Mouse (Mus musculus): Measurements from ENCODE around the gene Atxn7.
"Not testable (repeated sequence)": the region's sequence is repeated elsewhere in the genome, so short reads cannot be mapped to it uniquely, and the experiment has no call there.

Gene Atxn7

DNA sequence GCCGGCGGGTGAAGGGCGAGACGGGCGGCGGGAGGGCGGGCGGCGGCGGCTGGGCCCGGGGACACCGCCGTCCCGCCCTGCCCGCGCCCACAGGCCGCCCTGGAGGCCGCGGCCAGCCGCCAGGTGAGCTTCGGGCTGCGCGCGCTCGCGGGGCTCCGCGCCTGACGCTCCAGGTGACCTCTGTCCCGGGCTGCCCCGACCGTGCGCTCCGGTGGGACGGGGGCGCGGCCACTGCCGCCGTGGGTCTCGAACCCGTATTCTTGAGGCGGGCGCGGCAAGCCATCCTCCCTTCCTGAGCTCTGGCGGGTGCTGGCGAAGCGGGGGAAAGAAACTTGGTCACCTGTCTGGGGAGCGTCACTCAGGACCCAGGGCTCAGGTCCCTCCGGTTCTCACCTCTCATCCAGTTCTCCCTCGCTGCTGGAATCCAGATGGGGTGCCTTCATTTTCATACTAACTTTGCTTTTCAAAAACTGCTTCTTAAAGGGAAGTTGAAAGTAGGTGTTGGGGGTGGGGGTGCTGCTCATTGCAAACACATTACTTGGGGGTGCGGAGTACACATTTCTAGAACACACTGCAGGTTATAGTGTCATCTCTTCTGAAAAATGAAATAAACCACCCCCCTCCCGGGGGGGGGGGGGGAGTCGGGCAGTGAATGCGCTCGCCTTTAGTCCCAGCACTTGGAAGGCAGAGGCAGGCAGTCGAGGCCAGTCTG, at the start of gene Atxn7, which contains the start of gene Thoc7:
Gene Atxn7 (plus strand): TSS at position 40 of the 712 bp plus-strand sequence.
Gene Thoc7 (minus strand): TSS at position 452 of the 712 bp plus-strand sequence.
- DNase-seq (ENCODE audit: extremely low read depth, insufficient read length, low spot score): peak; percentile 60

DNA sequence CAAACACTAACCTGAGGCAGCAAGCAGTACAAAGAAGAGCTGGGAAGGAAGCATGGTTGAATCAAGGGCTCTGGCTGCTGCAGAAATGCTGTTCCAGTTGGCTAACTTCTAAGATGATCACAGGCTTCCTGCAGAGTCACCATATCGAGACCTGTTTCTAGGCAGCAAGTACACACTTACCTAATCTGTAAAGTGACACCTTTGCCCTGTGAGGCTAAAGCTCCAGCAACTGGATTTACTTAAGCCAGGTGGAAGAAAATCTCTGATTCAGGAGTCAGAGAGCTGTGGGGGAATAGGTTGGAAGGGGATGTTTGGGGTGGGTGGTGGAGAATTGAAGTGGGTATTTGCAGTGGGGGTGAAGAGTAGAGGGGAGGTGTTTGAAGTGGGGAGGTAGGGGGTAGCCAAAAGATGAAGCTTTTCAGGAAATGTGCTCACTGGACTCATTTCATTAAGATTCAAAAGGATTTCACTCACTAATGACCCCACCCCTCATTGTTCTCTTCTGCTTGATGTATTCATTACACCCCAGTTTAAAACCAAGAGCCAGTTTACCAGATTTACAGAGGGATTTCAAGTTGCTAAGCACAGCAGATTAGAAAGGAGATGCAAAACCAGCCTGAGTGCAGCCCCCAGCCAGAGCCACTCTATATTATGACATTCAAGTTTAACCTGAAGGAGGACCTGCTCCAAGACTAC, 46.7 kb upstream of the Atxn7 start, which contains the start of gene Gm281:
Gene Gm281 (minus strand): TSS at position 92 of the 696 bp plus-strand sequence.
- no peak for DNase-seq (ENCODE audit: extremely low read depth, insufficient read length, low spot score)

DNA sequence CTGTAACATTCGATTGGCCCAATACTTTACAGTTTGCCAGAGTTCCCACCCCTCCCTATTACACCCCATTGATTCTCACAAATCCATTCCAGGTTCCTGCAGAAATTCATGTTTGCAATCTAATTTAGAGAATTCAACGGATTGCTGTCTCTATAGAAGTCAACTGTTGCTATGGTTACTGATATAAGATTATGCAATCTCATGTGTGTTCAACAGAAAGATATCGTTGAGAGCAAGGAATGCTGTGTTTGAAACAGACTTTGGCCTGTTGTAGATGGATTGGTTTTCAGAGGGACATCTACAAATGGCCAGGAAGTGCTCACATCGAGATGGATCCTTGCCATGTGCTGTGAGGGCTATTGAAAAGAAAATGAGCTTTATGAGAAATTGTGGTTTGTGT, 46.0 kb upstream of the Atxn7 start:
- no peak for DNase-seq (ENCODE audit: extremely low read depth, insufficient read length, low spot score)

DNA sequence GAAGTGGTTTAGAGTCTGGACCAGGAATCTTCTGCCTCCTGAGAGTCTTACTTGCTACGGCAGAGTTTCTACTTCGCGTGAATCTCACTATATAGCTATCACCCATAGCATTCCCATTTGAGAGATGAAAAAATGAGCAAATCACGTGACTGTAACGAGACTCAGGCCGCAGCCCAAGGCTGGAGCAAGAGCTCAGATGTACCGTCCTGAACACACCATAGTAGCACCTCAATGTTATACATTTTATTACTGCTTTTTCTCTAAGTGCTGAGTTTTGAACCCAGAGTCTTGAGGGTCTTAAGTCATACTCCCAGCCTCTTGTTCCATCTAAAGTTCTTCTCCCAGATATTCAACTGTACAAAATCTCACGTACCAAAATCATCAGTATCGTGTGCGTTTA, 44.0 kb upstream of the Atxn7 start:
- no peak for DNase-seq (ENCODE audit: extremely low read depth, insufficient read length, low spot score)

DNA sequence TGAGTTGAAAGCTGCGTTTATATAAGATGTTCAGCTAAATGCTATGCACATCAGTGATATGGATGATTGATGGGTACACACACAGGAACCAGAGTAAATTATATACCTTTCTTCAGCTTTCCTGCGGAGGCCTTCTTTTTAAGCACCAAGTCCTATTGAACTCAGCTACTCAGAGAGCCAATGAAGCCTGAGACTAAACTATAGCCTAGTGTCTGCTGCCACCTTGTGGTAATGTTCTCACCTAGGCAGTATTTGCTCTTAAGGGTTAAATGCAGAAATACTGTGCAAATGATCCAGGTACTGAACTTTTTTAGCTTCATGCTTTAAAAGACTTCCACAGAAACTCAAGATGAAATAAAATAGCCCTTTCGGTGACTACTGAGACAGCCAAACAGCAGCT, 43.6 kb upstream of the Atxn7 start:
- peak; percentile 16 for DNase-seq (ENCODE audit: extremely low read depth, insufficient read length, low spot score)

DNA sequence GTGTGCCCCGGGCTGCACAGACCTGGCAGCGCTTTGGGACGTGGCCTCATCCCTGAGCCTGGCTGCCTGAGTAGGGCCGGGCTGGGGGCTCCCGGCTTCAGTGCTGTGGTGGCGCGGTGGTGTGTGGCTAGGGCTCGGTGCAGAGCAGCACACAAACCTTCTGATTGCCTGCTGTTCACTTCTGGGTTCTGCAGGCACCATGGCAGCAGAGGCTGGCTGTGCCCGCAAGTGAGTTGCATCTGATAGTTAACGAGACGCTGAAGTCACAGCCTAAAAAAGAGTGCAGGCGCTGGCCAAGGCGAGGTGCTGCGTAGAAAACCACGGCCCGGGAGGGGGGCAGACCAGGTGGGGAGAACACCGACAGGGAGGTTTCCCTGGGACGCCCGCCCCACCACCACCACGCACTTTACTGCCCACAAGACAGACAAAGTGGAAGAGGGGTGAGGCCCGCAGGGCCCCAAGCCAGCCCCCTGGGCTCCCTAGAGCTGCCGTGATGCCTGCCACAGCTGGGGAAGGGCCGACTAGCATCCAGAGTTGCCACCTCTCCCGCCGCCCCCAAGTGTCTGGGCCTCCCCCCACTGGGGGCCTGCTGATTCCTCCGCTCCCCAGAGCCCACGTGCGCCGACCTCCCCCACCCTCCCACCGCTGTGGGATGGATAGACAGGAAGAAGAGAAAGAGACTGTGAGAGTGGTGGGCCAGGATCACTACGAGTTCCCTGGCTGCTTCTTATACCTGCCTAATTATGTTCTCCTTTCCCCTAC, 27.8 kb upstream of the Atxn7 start:
- no peak for DNase-seq (ENCODE audit: extremely low read depth, insufficient read length, low spot score)

DNA sequence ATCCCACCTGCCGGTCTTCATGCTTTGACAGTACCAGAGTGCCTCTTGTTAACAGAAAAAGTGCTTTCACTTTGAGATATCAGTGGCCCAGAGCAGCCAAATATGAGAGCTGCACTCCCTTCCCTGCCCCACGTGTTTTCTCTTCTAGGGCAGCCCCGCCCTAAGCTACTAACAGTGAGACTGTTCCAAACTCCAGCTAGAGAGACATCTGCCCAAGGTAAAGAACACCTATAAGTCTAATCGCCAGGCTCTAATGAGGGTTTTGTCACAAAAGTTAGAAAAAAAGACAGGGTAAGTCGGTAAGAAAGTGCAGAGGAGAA, 27.2 kb upstream of the Atxn7 start:
- no peak for DNase-seq (ENCODE audit: extremely low read depth, insufficient read length, low spot score)

DNA sequence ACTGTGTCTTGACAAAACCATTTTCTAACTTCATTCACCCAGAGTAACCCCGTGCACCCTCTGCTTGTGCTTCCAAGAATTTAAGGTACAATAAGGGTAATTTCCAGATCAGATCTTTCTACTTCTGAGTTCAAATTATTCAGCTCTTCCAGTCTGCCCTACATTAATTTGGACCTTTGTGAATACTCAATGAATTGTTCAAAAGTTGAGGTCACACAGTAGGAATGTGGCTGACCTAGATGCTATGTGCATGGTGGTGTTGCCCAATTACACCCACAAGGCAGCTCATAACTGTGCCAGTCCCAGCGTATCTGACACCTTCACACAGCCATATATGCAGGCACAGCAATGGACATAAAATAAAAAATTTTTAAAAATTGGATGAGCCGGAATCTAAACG, 16.6 kb upstream of the Atxn7 start:
- no peak for DNase-seq (ENCODE audit: extremely low read depth, insufficient read length, low spot score)

DNA sequence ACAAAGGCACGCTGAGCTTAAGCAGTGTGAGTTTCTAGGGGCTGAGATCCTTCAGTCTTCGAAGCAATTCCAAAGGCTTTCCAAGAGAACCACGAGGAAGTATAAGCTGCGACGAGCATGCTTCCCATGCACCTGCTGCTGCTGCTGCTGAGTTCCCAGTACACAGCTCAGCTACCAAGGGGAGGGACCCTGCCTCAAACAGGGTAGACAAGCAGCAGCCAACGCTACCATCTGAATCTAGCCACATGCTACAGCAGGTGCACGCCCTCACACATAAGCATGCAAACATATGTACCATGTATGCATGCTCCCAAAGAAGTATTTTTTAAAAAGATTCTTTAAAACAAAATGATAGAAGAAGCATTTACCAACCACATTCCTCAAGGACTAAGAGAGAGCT, 12.9 kb upstream of the Atxn7 start:
- DNase-seq (ENCODE audit: extremely low read depth, insufficient read length, low spot score): no peak

DNA sequence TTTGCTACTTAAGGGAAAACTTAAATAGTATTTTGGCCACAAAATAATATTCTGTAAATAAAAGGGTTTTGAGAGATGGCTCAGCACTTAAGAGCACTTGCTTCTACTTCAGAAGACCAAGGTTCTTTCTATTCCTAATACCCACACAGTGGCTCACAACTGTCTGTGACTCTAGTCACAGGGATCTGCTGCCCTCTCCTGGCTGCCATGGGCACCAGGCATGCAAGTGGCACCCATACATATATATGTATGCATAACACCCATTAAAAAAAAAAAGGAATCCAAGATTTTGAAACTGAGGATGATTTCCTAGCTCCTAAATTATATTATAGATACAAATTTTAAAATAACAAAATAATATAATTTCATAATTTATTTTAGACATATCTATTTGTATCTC, 10.8 kb upstream of the Atxn7 start:
- DNase-seq (ENCODE audit: extremely low read depth, insufficient read length, low spot score): no peak

DNA sequence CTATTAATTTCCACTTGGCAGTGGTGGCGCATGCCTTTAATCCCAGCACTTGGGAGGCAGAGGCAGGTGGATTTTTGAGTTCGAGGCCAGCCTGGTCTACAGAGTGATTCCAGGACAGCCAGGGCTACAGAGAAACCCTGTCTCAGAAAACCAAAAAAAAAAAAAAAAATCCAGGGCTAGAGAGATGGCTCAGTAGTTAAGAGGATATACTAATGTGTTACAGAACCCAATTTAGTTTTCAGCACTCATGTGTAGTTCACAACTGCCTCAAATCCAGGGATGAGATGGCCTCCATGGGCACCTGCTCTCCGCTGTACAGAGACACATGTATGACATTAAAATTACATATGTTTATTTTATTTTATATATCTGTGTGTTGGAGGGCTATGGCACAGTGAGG, 9.1 kb upstream of the Atxn7 start:
- not testable (repeated sequence) for DNase-seq (ENCODE audit: extremely low read depth, insufficient read length, low spot score)

DNA sequence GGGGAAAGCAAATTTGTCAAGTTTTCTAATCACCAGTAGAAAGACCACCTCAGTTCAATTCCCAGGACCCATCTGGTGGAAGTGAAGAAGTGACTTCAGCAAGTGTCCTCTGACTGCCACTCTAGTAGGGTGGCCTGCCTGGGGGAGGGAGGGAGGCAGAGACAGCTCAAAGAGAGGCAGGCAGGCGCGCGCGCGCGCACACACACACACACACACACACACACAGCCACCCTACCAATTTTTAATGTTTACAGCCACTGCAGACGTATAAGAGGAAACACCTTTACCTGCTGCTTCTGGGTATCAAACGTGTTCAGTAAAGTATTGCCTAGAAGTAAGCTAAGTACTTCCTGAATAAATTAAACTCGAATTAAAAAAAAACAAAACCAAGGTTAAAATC, 1.2 kb upstream of the Atxn7 start:
- DNase-seq (ENCODE audit: extremely low read depth, insufficient read length, low spot score): peak; percentile 45

DNA sequence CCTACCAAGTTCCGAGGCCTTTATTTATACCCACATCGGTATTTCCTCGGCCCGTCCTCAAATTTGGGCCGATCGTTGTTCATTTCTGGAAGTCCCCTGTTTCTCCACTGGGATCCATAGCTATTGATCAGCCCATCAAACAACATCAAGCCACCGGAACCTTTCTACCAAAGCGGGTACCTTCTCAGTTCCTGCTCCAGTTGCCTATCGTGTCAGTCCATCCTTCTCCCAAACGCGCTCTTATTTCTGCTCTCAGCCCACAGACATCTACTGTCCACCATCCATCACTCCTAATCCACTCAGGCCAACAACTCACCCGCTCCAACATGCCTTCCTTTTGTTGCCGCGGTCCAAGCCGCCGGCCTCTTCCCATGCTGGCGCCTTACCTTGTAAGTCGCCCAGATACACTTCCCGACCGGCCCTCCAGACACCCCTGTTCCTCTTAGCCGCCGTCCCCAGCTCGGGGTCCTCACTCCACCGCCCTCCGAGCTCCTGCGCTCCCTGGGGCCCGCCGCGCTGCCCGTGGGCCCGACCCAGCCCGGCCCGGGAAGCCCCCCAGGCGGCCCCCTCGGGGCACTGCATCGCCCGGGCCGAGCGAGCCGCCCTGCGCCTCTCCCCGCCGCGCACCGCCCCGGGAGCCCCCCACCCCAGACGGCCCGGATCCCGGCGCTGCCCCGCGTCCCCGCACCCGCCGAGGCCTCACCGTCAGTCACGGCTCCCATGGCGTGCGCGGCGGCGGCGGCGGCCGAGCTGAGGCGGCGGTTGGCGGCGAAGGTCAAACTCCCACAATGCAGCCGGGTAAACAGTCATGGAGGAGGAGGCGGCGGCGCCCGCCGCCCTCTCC, 536 bp upstream of the Atxn7 start:
- DNase-seq (ENCODE audit: extremely low read depth, insufficient read length, low spot score): peak; percentile 64

DNA sequence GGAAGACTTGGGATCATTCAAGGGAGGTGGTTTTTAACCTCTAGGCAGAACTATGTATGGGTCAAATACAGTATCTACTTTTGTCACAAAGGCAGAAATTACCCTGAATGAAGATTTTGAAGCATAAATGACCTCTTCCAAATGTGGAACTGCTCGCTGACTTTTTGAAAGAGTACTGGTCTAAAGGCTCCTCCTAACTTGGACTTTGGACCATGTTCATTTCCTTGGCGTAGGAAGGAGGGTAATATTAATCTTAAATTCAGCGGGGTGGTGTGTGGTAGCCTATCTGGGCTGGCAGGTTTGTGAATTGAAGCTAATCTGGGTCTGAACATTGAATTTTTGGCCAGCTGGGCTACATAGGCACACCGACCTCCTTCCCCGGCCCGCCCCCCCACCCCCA, 1.2 kb downstream of the Atxn7 start:
- no peak for DNase-seq (ENCODE audit: extremely low read depth, insufficient read length, low spot score)

DNA sequence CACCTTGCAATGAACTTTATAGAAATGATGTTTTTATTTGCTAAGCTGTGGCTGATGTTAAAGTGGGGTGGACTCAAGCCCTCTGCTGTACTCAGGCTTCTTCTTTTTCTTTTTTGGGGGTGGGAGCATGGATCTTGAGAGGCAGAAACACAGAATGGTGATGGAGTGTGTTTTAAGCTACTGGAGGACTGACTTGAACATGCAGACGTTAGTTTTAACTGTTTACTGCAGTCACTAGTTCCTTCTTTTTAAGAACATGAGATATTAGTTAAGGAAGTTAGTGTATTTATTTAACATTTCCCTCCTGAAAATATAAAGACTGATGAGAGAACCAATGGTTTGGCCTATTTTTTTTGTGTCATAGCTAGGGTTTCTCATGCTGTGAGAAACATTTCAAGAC, 2.3 kb downstream of the Atxn7 start:
- DNase-seq (ENCODE audit: extremely low read depth, insufficient read length, low spot score): no peak

DNA sequence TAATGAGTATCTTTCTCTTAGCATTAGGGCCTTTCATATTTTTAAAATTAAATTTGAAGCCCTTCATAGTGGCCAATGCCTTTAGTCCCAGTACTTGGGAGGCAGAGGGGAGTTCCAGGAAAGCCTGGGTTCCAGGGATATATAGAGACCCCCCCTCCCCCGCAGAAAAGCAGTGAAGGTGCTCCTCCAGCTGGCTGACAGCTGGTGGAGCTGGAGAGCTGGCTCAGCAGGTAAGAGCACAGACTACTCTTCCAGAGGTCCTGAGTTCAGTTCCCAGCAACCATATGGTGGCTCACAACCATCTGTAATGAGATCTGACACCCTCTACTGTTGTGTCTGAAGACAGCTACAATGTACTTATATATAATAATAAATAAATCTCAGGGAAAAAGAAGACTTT, 6.4 kb downstream of the Atxn7 start:
- DNase-seq (ENCODE audit: extremely low read depth, insufficient read length, low spot score): no peak

DNA sequence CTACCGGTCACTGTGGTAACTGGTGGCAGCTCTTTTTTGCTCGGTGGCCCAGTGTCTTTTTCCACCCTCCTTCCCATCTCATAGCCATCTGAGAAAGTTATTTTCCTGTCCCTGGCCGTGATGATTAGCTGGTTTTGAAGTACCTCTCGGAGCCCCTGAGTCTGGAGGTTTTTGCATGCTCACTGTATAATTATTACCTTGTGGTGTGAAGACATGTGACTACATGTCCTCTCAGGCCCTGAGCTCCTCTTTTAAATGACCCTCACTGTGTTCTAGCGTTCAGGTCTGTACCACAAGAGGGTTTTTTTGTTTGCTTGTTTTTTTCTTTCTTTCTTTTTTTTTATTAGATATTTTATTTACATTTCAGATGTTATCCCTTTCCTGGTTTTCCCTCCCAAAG, 7.2 kb downstream of the Atxn7 start:
- no peak for DNase-seq (ENCODE audit: extremely low read depth, insufficient read length, low spot score)

DNA sequence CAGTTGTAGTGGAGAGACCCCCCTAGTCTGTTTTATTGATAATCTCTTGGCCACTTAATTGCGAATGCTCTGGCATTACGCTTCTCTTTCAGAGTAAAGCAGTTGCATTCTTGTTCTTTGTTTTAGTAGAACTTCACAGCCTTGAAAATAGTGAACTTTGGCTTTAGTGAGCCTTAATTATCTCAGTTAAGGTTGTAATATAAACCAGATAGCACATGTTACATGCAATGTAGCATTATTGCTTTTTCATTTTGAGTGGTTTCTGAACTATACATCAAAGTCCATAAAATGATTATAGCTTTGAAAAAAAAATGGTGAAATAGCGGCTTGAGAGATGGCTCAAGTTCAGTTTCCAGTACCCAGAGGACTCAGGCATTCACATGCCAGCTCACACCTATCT, 9.3 kb downstream of the Atxn7 start:
- DNase-seq (ENCODE audit: extremely low read depth, insufficient read length, low spot score): no peak

DNA sequence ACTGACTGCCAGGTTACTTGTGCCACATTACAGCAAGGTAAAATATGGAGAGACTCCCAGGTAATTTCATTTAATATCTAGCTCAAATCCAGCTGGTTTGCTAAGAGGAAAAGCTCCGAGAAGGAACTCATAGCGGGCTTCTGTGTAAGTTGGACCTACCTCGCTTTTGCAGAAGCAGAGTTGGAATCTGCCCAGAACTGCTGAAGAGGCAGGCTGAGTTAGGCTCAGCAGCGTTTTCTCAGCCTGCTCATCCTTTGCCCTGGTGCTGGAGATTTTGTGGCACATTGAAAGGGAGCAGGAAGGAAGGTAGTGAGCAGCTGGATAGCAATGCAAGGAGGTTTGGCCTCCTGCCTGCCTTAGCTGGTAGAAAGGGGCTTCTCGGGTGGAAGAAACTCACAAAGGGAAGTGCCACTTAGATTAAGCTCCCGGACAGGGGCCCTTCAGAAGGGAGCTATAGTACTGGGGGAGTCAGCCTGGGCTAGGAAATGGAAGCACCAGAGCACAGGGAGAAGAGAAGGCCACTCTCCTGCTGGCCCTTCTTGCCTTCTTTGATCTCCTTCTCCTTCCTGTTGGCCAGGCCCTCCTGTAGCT, 10.5 kb downstream of the Atxn7 start:
- no peak for DNase-seq (ENCODE audit: extremely low read depth, insufficient read length, low spot score)

DNA sequence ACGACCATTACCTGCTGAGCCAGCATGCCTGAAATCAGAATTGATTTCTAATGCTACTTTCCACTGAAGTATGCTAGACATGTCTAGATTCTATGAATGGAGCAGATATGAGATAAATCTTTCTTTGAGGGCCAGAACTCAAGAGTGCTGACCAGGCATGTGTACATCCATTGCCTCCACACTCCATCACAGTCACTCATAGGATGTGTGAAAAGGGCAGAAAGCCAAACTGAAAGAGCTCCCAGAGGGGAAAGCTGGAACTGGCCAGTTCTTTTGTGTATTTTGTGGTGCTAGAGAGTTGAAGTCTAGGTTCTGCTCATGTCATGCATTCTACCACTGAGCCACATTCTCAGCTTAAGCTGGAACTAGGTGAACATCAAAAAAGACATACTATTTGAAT, 16.3 kb downstream of the Atxn7 start:
- no peak for DNase-seq (ENCODE audit: extremely low read depth, insufficient read length, low spot score)

Data from 3134 (cell line).